Mouse (Mus musculus) kidney, embryonic 14.5 days (tissue): ENCODE results near the gene Ralb. TPM values are rescaled to one million over a fixed set of nuclear protein-coding genes. Genes with fewer than 3 reads are reported as not detected.

ENCODE experiments used
- ATAC-seq: fragments of 200-750 bp; cut with Nextera tagmentation; 2 replicates; pipeline ENCODE4 v1.8.0; 2017; ENCODE audit warnings: moderate number of reproducible peaks, mild to moderate bottlenecking, moderate TSS enrichment, moderate library complexity; ENCODE audit not compliant: low FRiP score, low TSS enrichment
- H3K27ac ChIP-seq: fragments of 300-500 bp; sonication (generic); 2 replicates; pipeline ENCODE4 v1.5.1; 2014; ENCODE audit warnings: low read depth, mild to moderate bottlenecking, low read length, moderate library complexity, mixed read lengths
- H3K27me3 ChIP-seq: fragments of 300-500 bp; sonication (generic); 2 replicates; pipeline ENCODE4 v1.6.1; 2014; ENCODE audit warnings: mild to moderate bottlenecking, low read length; ENCODE audit not compliant: control insufficient read depth, insufficient read depth
- H3K36me3 ChIP-seq: fragments of 300-500 bp; sonication (generic); 2 replicates; pipeline ENCODE4 v1.6.1; 2014; ENCODE audit warnings: low read length, mixed read lengths; ENCODE audit not compliant: control insufficient read depth, insufficient read depth
- H3K4me1 ChIP-seq: fragments of 300-500 bp; sonication (generic); 2 replicates; pipeline ENCODE4 v1.6.1; 2014; ENCODE audit warnings: low read length, mixed read lengths; ENCODE audit not compliant: control insufficient read depth, insufficient read depth
- H3K4me2 ChIP-seq: fragments of 300-500 bp; sonication (generic); replicated peaks from 2 replicates; pipeline ENCODE4 v1.6.1; 2014; ENCODE audit warnings: low read depth, mild to moderate bottlenecking, low read length
- H3K4me3 ChIP-seq: fragments of 300-500 bp; sonication (generic); 2 replicates; pipeline ENCODE4 v1.5.1; 2014; ENCODE audit warnings: mild to moderate bottlenecking, low read length
- H3K9ac ChIP-seq: fragments of 300-500 bp; sonication (generic); 2 replicates; pipeline ENCODE4 v1.6.1; 2014; ENCODE audit warnings: low read depth, mild to moderate bottlenecking, low read length, moderate library complexity
- H3K9me3 ChIP-seq: fragments of 300-500 bp; sonication (generic); 2 replicates; pipeline ENCODE4 v1.6.1; 2016; ENCODE audit warnings: low read length; ENCODE audit not compliant: control insufficient read depth
- WGBS: fragments of 180-500 bp; shearing (Covaris S2); extraction: QIAGEN DNeasy Blood & Tissue Kit; methylation state at CpG from one replicate; pipeline ENCODE4 v1.1.7; 2014; 5-methylcytosine and 5-hydroxymethylcytosine counted together
- polyA plus RNA-seq: library from polyadenylated mRNA; unstranded; fragments of >200 nt; fragmentation: Nextera tagmentation; extraction: Ambion mirVana; gene quantifications from 2 replicates; pipeline ENCODE4 v1.2.1, GENCODE M21; 2014

Gene Ralb
- polyA plus RNA-seq, 1 experiment from 2014 or later = 123 TPM

DNA sequence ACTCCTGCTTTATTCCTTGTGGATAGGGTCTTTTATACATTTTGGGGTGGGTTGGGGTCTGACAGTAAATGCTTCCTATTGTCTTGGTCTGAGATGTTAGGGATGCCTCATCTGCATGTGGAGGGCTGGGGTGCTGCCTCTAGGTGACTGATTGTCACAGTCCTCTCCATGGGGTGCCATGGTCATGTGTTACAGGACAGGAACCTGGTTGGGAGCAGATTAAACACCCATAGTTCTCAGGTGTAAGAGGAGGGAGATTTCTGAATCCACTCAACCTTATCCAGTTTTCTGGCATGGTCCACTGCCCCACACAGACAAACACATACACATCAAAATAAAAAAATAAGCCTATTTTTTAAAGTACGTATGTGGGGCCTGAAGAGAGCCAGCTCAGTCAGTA, 12.1 kb downstream of the Ralb start:
- no peaks in the 10 kb centered on the region for H3K9me3 ChIP-seq
- no peaks in the 10 kb centered on the region for H3K27me3 ChIP-seq
- 55% methylated on average over 1 of the region's 1 CpGs for WGBS
- no peak overlapping the region for H3K9ac ChIP-seq
- no peaks in the 10 kb centered on the region for H3K36me3 ChIP-seq
- H3K27ac ChIP-seq = peak overlapping the region; percentile 65; the same call in 1 of the 2 replicates
- ATAC-seq = 0 out of 2 replicates have a peak, but pooled peaks have one; percentile 37
- no peak overlapping the region; the same call in 1 of the 2 replicates for H3K4me2 ChIP-seq
- H3K4me1 ChIP-seq = peaks cover 20% of the 10 kb centered on the region
- no peak overlapping the region for H3K4me3 ChIP-seq

DNA sequence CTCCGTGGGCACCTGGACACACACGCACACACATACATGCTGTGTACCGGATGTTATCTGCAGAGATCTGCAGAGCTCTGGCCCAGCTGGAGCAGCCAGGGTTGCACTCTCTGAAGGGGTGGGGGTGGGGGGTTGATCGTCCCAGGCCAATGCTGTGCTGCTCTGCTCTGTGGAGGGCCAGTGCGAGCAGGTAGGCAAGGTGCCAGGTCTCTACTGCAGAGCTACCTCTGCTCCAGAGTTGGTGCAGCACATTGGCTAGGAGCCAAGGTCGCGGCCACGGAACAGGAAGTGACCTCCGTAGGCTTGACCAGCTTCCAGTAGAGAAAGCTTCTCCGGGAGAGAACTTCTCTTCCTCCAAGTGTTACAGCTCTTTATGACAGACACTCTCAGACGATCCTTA, 12.5 kb downstream of the Ralb start:
- Histone ChIP-seq H3K9ac (no peak overlapping the region), H3K4me1 (peaks cover 19% of the 10 kb centered on the region), H3K36me3 (no peaks in the 10 kb centered on the region), H3K4me3 (no peak overlapping the region), H3K27me3 (no peaks in the 10 kb centered on the region), H3K27ac (peak overlapping the region; percentile 69; the same call in 1 of the 2 replicates), H3K4me2 (no peak overlapping the region; the same call in 1 of the 2 replicates), H3K9me3 (no peaks in the 10 kb centered on the region)
- peak; percentile 65; the same call in 1 of the 2 replicates for ATAC-seq
- WGBS = 27% methylated on average over 11 of the region's 11 CpGs

DNA sequence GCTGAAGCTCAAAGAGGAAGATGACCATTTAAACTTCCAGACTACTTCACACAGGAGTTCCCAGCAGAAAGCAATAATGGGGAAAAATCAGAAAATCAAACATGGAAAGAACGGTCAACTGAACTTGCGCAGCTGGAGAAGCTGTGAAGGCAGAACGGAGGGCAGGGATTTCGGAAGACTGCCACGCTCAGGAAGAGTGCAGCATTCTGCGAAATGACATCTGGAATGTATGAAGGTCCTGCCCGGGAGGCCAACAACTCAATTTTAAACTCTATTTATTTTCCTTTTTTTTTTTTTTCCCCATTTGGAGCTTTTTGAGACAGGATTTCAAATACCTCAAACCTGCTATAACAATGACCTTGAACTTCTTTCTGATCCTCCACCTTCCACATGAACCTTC, 13.8 kb downstream of the Ralb start:
- H3K9ac ChIP-seq = no peak overlapping the region
- H3K9me3 ChIP-seq = no peaks in the 10 kb centered on the region
- ATAC-seq = no peak
- no peak overlapping the region for H3K4me2 ChIP-seq
- H3K4me1 ChIP-seq = peaks cover 19% of the 10 kb centered on the region
- H3K27me3 ChIP-seq = no peaks in the 10 kb centered on the region
- 83% methylated on average over 7 of the region's 7 CpGs for WGBS
- no peaks in the 10 kb centered on the region for H3K36me3 ChIP-seq
- no peak overlapping the region for H3K4me3 ChIP-seq
- H3K27ac ChIP-seq = no peak overlapping the region

DNA sequence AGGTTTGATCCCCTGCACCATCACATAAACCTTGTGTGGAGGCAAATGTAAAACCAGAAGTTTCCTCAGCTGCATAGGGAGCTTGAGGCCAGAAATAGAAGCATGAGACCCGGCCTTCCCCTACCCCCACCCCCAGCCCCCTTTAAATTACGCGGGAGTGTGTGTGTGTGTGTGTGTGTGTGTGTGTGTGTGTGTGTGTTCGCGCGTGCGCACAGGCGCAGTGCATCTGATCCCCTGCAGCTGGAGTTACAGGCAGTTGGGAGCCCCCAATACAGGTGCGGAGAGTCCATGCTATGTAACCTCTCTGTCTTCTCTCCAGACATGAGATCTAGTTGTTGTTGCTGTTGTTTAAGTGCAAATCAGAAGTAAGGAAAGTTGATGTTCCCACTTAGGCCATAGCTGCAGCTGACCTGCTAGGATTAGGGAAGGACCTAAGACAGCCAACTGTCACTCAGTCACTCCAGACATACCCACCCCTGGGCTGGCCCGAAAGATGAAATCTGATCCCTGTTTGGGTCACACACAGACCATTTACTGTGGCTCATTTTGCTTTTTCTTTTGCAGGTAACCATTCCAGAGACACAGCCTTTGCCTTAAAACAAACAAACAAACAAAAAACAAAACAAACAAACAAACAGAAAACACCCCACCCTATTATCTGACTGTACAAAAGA, 16.5 kb downstream of the Ralb start:
- Histone ChIP-seq H3K4me1 (peaks cover 23% of the 10 kb centered on the region), H3K27me3 (no peaks in the 10 kb centered on the region), H3K9ac (no peak overlapping the region), H3K36me3 (no peaks in the 10 kb centered on the region), H3K4me3 (no peak overlapping the region), H3K4me2 (no peak overlapping the region), H3K9me3 (no peaks in the 10 kb centered on the region), H3K27ac (no peak overlapping the region)
- 0 out of 2 replicates have a peak, but pooled peaks have one; percentile 20 for ATAC-seq
- 49% methylated on average over 10 of the region's 10 CpGs for WGBS

DNA sequence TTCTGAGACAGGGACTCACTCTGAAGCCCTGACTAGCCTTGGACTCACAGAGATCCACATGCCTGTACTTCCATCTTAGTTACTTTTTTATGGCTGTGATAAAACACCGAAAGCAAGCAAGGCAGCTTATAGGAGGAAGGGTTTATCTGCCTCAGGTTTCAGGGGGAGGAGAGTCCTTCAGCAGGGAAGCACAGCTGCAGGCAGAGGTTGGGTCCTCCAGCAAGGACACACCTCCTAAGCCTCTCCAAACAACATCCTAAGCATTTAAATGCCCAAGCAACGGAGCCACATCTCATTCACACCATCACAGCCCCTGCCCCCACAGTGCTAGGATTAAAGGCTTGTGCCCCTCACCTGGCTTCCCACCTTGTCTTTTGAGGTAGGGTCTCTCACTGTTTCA, 18.8 kb downstream of the Ralb start:
- no peak overlapping the region for H3K4me3 ChIP-seq
- H3K4me2 ChIP-seq = no peak overlapping the region
- H3K36me3 ChIP-seq = no peaks in the 10 kb centered on the region; the same call in 1 of the 2 replicates
- H3K9me3 ChIP-seq = no peaks in the 10 kb centered on the region
- peaks cover 9% of the 10 kb centered on the region; the same call in 1 of the 2 replicates for H3K4me1 ChIP-seq
- ATAC-seq = peak; percentile 60; the same call in 1 of the 2 replicates
- no peaks in the 10 kb centered on the region for H3K27me3 ChIP-seq
- 5% methylated on average over 2 of the region's 2 CpGs for WGBS
- H3K27ac ChIP-seq = no peak overlapping the region
- H3K9ac ChIP-seq = no peak overlapping the region

DNA sequence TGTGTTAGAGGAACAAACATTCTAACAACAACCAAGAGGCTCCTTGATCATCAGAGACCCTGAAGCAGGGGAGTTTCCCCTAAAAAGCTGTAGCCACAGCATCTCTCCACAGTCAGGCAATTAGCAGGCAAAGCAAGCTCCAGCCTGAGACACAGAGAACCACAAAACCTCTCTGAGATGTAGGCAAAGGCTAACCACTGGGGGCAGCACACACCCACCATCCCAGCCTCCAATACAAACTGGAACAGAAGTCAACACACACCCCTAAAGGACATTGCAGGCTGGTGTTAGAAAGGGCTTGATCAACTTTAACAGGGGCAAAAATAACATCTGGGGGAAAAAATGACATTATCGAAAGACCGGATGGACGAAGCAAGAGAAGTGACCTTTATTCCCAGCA, 20.1 kb downstream of the Ralb start:
- ATAC-seq = peak; percentile 47; the same call in 1 of the 2 replicates

DNA sequence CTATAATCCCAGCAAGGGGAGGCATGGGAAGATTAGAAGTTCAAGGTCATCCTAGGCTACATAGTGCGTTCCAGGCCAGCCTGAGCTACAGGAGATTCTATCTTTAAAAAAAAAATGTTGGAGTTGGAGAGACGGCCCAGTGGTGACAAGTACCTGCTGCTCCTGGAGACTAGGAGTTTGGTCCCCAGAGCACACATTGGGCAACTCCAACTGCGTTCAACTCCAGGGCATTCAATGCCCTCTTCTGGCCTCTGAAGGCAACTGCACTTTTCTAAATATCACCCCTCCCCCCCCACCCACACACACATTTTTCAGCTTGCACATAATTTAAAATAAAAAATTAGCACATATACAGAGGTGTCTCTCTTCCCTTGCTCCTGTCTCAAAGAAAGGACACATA, 21.7 kb downstream of the Ralb start:
- H3K4me3 ChIP-seq = no peak overlapping the region
- H3K4me2 ChIP-seq = no peak overlapping the region
- H3K9me3 ChIP-seq = no peaks in the 10 kb centered on the region
- WGBS = 67% methylated on average over 3 of the region's 3 CpGs
- no peak overlapping the region for H3K27ac ChIP-seq
- no peak for ATAC-seq
- H3K36me3 ChIP-seq = no peaks in the 10 kb centered on the region; the same call in 1 of the 2 replicates
- peaks cover 7% of the 10 kb centered on the region; the same call in 1 of the 2 replicates for H3K4me1 ChIP-seq
- no peak overlapping the region for H3K9ac ChIP-seq
- no peaks in the 10 kb centered on the region for H3K27me3 ChIP-seq

More for the DNA sequence above, 20.1 kb downstream of the Ralb start:
- 65% methylated on average over 3 of the region's 3 CpGs for WGBS
- Histone ChIP-seq H3K36me3 (no peaks in the 10 kb centered on the region; the same call in 1 of the 2 replicates), H3K4me1 (peaks cover 7% of the 10 kb centered on the region; the same call in 1 of the 2 replicates), H3K27me3 (no peaks in the 10 kb centered on the region), H3K27ac (no peak overlapping the region), H3K4me3 (no peak overlapping the region), H3K9me3 (no peaks in the 10 kb centered on the region), H3K4me2 (no peak overlapping the region), H3K9ac (no peak overlapping the region)

DNA sequence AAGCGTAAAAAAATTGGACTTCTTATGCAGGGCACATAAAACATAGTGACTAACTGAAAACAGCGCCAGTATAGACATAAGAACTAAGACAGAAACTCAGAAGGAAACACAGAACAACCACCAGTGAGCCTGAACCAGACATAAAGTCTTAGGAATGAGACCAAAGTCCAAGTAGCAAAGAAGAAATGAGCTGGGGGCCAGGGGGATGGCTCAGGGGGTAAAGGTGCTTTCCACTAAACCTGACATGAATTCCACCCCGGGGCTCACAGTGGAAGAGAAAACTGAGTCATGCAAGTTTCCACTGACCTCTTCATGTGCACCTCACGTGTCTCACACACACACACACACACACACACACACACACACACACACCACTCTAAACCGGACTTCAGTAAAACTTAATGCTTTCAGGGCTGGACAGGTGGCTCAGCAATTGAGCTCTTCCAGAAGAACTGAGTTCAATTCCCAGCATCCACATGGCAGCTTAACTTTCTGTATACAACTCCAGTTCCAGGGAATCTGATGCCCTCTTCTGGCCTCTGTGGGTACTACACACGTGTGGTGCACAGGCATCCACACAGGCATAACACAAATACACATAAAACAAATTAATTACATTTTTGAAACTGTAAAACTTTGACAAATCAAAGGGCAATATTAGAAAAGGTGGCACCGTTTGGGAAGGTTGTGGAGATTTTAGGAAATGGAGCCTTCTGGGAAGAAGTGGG, 23.2 kb downstream of the Ralb start:
- Histone ChIP-seq H3K27ac (no peak overlapping the region), H3K4me2 (no peak overlapping the region), H3K4me1 (peaks cover 7% of the 10 kb centered on the region; the same call in 1 of the 2 replicates), H3K9ac (no peak overlapping the region), H3K27me3 (no peaks in the 10 kb centered on the region), H3K36me3 (peaks cover 15% of the 10 kb centered on the region; the same call in 1 of the 2 replicates), H3K9me3 (no peaks in the 10 kb centered on the region), H3K4me3 (no peak overlapping the region)
- WGBS = 91% methylated on average over 7 of the region's 7 CpGs
- ATAC-seq = no peak

DNA sequence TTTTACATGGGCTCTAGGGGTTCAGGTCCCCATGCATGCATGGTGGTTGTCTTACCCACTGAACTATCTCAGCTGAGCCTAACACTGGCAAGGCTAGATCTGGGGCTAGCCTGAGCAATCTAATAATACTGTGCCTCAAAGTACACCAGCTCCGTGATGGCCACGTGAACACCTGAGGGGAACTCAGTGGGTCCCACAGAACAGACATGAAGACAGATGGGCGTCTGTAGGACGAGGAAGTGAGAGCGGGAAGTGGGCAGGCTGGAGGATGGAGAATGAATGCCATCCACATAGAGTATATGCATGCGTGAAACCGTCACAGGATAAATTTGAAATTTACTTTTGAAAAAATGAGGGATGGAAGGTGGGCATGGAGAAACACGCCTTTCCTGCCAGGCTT, 23.9 kb downstream of the Ralb start:
- H3K36me3 ChIP-seq = peaks cover 20% of the 10 kb centered on the region; the same call in 1 of the 2 replicates
- ATAC-seq = no peak
- no peak overlapping the region for H3K9ac ChIP-seq
- H3K27ac ChIP-seq = no peak overlapping the region
- no peak overlapping the region for H3K4me2 ChIP-seq
- 93% methylated on average over 8 of the region's 8 CpGs for WGBS
- no peaks in the 10 kb centered on the region for H3K9me3 ChIP-seq
- no peak overlapping the region for H3K4me3 ChIP-seq
- H3K4me1 ChIP-seq = peaks cover 4% of the 10 kb centered on the region; the same call in 1 of the 2 replicates
- H3K27me3 ChIP-seq = no peaks in the 10 kb centered on the region
